Mouse (Mus musculus) stomach, embryonic 14.5 days (tissue): ENCODE measurements around the gene Ercc5. TPM values are rescaled to one million over a fixed set of nuclear protein-coding genes. Genes with fewer than 3 reads are reported as not detected.

Experiments
- ATAC-seq: fragments of 200-750 bp; cut with Nextera tagmentation; 2 replicates; pipeline ENCODE4 v1.8.0; 2017; ENCODE audit warnings: low read depth, moderate TSS enrichment; ENCODE audit not compliant: insufficient number of reproducible peaks, insufficient read depth, low FRiP score
- H3K27ac ChIP-seq: fragments of 300-500 bp; sonication (generic); 2 replicates; pipeline ENCODE4 v1.5.1; 2014; ENCODE audit warnings: mild to moderate bottlenecking, low read length, moderate library complexity, mixed read lengths
- H3K27me3 ChIP-seq: fragments of 300-500 bp; sonication (generic); 2 replicates; pipeline ENCODE4 v1.6.1; 2014; ENCODE audit warnings: low read length, control low read depth, mixed read lengths; ENCODE audit not compliant: control insufficient read depth, insufficient read depth
- H3K36me3 ChIP-seq: fragments of 300-500 bp; sonication (generic); 2 replicates; pipeline ENCODE4 v1.6.1; 2014; ENCODE audit warnings: mild to moderate bottlenecking, control low read depth, low read length, moderate library complexity, mixed read lengths; ENCODE audit not compliant: control insufficient read depth, insufficient read depth
- H3K4me1 ChIP-seq: fragments of 300-500 bp; sonication (generic); 2 replicates; pipeline ENCODE4 v1.6.1; 2014; ENCODE audit warnings: low read length, control low read depth, mixed read lengths; ENCODE audit not compliant: control insufficient read depth, insufficient read depth
- H3K4me2 ChIP-seq: fragments of 300-500 bp; sonication (generic); replicated peaks from 2 replicates; pipeline ENCODE4 v1.6.1; 2014; ENCODE audit warnings: low read depth, low read length, control low read depth
- H3K4me3 ChIP-seq: fragments of 300-500 bp; sonication (generic); 2 replicates; pipeline ENCODE4 v1.5.1; 2014; ENCODE audit warnings: low read depth, low read length, control low read depth
- H3K9ac ChIP-seq: fragments of 300-500 bp; sonication (generic); replicated peaks from 2 replicates; pipeline ENCODE4 v1.6.1; 2014; ENCODE audit warnings: low read depth, mild to moderate bottlenecking, control low read depth, low read length, moderate library complexity, mixed read lengths
- H3K9me3 ChIP-seq: fragments of 300-500 bp; sonication (generic); 2 replicates; pipeline ENCODE4 v1.6.1; 2016; ENCODE audit warnings: low read depth, low read length, control low read depth; ENCODE audit not compliant: control insufficient read depth
- WGBS: fragments of 180-500 bp; shearing (Covaris S2); extraction: QIAGEN DNeasy Blood & Tissue Kit; methylation state at CpG from one replicate; pipeline ENCODE4 v1.1.7; 2014; 5-methylcytosine and 5-hydroxymethylcytosine counted together
- polyA plus RNA-seq: library from polyadenylated mRNA; unstranded; fragments of >200 nt; fragmentation: Nextera tagmentation; extraction: Ambion mirVana; gene quantifications from 2 replicates; pipeline ENCODE4 v1.2.1, GENCODE M21; 2014

The Ercc5 gene
- polyA plus RNA-seq, 1 experiment from 2014 or later = 24.6 TPM

DNA sequence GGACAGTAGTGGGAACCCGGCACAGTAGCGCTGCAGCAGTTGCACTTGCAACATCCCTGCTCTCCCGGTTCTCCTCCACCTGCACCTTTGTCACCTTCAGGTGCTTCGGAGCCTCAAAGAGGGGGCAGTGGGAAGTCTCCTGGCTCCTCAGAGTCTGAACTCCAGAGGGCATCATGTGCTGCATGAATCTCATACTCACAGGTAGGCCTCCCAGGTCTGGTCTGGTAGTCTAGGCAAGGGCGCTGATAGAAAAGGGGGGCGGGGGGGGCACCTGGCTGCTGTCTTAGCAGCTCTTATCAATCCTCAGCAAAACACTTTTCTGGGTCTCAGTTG is 27.5 kb upstream of the Ercc5 start:
- 0 out of 2 replicates have a peak, but pooled peaks cover 4% of the 10 kb centered on the region for H3K4me1 ChIP-seq
- peak overlapping the region; percentile 97 for H3K27ac ChIP-seq
- H3K9ac ChIP-seq = peak overlapping the region; percentile 69
- H3K4me2 ChIP-seq = peak overlapping the region; percentile 82
- peaks cover 6% of the 10 kb centered on the region for H3K36me3 ChIP-seq
- no peak; the same call in 1 of the 2 replicates for ATAC-seq
- no peaks in the 10 kb centered on the region for H3K9me3 ChIP-seq
- WGBS = 4% methylated on average over 6 of the region's 6 CpGs
- H3K27me3 ChIP-seq = no peaks in the 10 kb centered on the region
- peak overlapping the region; percentile 70 for H3K4me3 ChIP-seq

GRCm38 (mm10) chr1:44122256-44122655 is 25.3 kb upstream of the Ercc5 start:
- 74% methylated on average over 3 of the region's 3 CpGs for WGBS
- H3K27me3 ChIP-seq = no peaks in the 10 kb centered on the region
- ATAC-seq = no peak

GRCm38 (mm10) chr1:44125590-44125989 is 22.0 kb upstream of the Ercc5 start:
- 90% methylated on average over 4 of the region's 4 CpGs for WGBS
- Histone ChIP-seq H3K27ac (no peak overlapping the region), H3K36me3 (peaks cover 7% of the 10 kb centered on the region), H3K4me1 (0 out of 2 replicates have a peak, but pooled peaks cover 4% of the 10 kb centered on the region), H3K4me3 (no peak overlapping the region), H3K27me3 (no peaks in the 10 kb centered on the region), H3K9me3 (no peaks in the 10 kb centered on the region), H3K9ac (no peak overlapping the region), H3K4me2 (no peak overlapping the region)
- ATAC-seq = no peak

More at GRCm38 (mm10) chr1:44122256-44122655, 25.3 kb upstream of the Ercc5 start:
- Histone ChIP-seq H3K9ac (no peak overlapping the region), H3K4me1 (0 out of 2 replicates have a peak, but pooled peaks cover 4% of the 10 kb centered on the region), H3K27ac (no peak overlapping the region), H3K36me3 (peaks cover 4% of the 10 kb centered on the region; the same call in 1 of the 2 replicates), H3K9me3 (no peaks in the 10 kb centered on the region), H3K4me2 (no peak overlapping the region), H3K4me3 (no peak overlapping the region)

DNA sequence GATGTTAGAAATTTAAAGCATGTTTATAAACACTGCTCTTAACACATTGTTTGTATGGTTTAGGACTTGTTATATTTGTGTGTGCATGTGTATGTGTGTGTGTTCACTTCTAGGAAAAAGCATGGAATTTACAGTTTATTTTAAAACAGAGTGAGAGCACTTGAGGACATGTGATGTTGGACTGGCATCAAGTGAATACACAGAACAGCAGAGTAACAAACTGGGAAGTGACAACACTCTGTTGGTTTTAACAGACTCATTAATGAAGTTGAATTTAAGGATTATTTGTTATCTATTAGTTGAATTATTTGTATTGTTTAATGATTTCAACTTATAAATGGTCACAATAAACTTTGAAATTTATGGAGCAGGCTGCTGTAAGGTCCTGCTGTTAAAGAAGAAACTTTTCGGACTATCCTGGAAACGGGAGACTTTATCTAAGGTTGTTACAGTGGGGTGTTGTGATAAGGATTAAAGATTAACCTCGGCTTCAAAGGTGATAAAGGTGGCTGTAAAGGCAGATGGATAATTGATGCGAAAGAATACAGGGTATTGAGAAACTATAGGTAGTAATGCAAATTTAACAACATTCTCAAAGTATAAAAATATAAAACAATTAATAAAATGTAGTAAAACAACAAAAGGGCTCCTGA is 17.5 kb upstream of the Ercc5 start:
- Histone ChIP-seq H3K27me3 (no peaks in the 10 kb centered on the region), H3K4me3 (no peak overlapping the region), H3K36me3 (peaks cover 11% of the 10 kb centered on the region), H3K4me1 (no peaks in the 10 kb centered on the region), H3K9ac (no peak overlapping the region), H3K27ac (no peak overlapping the region), H3K9me3 (no peaks in the 10 kb centered on the region), H3K4me2 (no peak overlapping the region)
- 74% methylated on average over 4 of the region's 4 CpGs for WGBS
- no peak for ATAC-seq

DNA sequence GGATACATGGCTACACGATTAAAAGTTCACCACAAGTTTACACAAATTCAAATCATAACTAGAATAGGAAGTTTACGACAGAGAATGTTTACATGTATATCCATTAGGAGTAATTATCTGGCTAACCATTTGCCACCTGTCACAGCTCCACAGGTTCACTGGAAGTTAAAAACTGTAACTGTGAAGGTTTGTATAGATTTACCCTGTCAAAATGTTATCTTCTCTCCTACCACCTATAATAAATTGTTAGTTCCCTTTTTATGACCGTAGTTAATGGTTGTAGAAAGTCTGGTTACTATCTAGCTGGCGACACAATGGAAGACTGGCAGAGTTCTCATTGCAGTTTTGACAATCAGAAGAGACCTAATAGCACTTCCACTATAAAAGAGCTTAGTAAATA is 7.3 kb upstream of the Ercc5 start:
- Histone ChIP-seq H3K27me3 (no peaks in the 10 kb centered on the region), H3K36me3 (peaks cover 38% of the 10 kb centered on the region), H3K4me2 (no peak overlapping the region), H3K9ac (no peak overlapping the region), H3K4me3 (no peak overlapping the region), H3K4me1 (no peaks in the 10 kb centered on the region), H3K9me3 (no peaks in the 10 kb centered on the region), H3K27ac (no peak overlapping the region)
- WGBS = 34% methylated on average over 4 of the region's 4 CpGs
- no peak for ATAC-seq

DNA sequence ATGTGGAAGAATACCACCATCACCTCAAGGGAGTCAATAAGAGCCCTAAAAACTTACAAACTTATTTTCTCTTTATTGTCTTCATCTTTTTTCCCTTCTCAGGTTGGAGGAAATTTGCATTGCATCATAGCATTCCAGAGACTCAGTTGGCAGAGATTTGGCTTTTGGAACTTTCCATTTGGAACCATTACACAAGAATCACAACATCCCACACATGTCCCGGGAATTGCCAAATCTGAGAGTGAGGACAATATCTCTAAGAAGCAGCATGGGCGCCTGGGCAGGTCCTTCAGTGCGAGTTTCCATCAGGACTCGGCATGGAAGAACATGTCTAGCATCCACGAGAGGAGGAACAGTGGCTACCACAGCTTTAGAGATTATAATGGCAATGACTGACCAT is 4.8 kb upstream of the Ercc5 start:
- no peak overlapping the region for H3K4me3 ChIP-seq
- ATAC-seq = no peak
- no peak overlapping the region for H3K9ac ChIP-seq
- no peaks in the 10 kb centered on the region for H3K4me1 ChIP-seq
- H3K4me2 ChIP-seq = no peak overlapping the region
- peaks cover 30% of the 10 kb centered on the region for H3K36me3 ChIP-seq
- H3K9me3 ChIP-seq = no peaks in the 10 kb centered on the region
- H3K27ac ChIP-seq = no peak overlapping the region
- 89% methylated on average over 5 of the region's 5 CpGs for WGBS
- no peaks in the 10 kb centered on the region for H3K27me3 ChIP-seq

DNA sequence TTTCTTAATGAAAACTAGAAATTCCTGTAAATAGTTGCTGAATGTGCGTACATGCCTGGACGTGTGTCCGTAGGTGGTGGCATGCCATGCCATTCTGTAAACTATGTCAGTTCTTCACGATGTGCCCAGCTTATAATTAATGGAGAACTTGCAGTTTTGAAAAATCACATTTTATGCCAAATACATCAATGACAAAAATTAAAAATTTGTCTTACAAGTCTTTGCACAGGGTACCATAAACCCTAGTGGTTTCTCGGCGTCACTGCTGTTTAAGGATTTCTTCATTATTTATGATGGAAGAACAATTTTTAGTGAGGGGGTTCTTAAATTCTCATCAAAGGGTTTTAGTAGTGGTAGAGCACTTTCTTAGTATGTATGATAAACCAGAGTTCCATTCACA is 1.2 kb downstream of the Ercc5 start:
- peak overlapping the region; percentile 82 for H3K4me3 ChIP-seq

DNA sequence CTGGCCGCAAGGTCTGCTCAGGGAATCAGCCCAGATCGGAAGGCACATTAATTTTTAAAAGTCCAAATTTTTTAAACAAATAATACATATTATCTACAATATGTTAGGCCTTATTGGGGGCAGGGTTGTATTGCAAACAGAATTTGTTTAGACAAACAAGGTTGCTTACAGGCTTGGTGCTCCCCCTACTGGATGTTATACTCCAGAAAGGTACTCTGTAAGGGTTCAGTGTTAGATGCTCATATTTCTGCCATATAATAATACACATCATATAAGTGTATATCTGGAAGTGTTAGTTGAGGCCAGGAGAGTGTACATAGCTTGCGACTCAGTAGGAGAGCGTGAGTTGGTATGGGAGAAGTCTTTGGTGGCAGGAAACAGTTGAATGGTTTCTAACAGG is 7.7 kb downstream of the Ercc5 start:
- H3K4me2 ChIP-seq = no peak overlapping the region
- no peaks in the 10 kb centered on the region for H3K27me3 ChIP-seq
- H3K4me3 ChIP-seq = no peak overlapping the region
- no peaks in the 10 kb centered on the region for H3K4me1 ChIP-seq
- H3K27ac ChIP-seq = no peak overlapping the region
- H3K9ac ChIP-seq = no peak overlapping the region
- peaks cover 20% of the 10 kb centered on the region for H3K36me3 ChIP-seq
- no peak for ATAC-seq
- 94% methylated on average over 4 of the region's 4 CpGs for WGBS
- no peaks in the 10 kb centered on the region for H3K9me3 ChIP-seq

More for the DNA sequence above, 1.2 kb downstream of the Ercc5 start:
- Histone ChIP-seq H3K36me3 (peaks cover 4% of the 10 kb centered on the region; the same call in 1 of the 2 replicates), H3K4me2 (peak overlapping the region; percentile 67), H3K9ac (peak overlapping the region; percentile 85), H3K27ac (no peak overlapping the region), H3K4me1 (peaks cover 4% of the 10 kb centered on the region; the same call in 1 of the 2 replicates), H3K27me3 (no peaks in the 10 kb centered on the region), H3K9me3 (no peaks in the 10 kb centered on the region)
- no peak for ATAC-seq
- 21% methylated on average over 6 of the region's 6 CpGs for WGBS

GRCm38 (mm10) chr1:44158317-44158716 is 10.8 kb downstream of the Ercc5 start:
- no peak overlapping the region for H3K9ac ChIP-seq
- no peak for ATAC-seq
- no peak overlapping the region for H3K27ac ChIP-seq
- WGBS = 92% methylated on average over 6 of the region's 6 CpGs
- H3K9me3 ChIP-seq = no peaks in the 10 kb centered on the region
- H3K4me1 ChIP-seq = no peaks in the 10 kb centered on the region
- H3K27me3 ChIP-seq = no peaks in the 10 kb centered on the region
- H3K36me3 ChIP-seq = peaks cover 41% of the 10 kb centered on the region
- H3K4me3 ChIP-seq = no peak overlapping the region
- H3K4me2 ChIP-seq = no peak overlapping the region
